Mouse (Mus musculus) adrenal gland, postnatal 25 days (tissue): Measurements from ENCODE around the gene Sfxn5. TPM values are rescaled to one million over a fixed set of nuclear protein-coding genes. Genes with fewer than 3 reads are reported as not detected.

Experiments used
- DNase-seq: peaks from one replicate; pipeline ENCODE4 v3.0.0; 2021; ENCODE audit warnings: mixed read lengths
- long read RNA-seq: library from polyadenylated mRNA; stranded (forward); transcript quantifications from one replicate; pipeline ENCODE4 v2.0.0, GENCODE M21; 2021
- total RNA-seq: library from RNA; stranded (reverse); gene quantifications from 2 replicates; pipeline ENCODE4 v1.2.3, GENCODE M21; 2021

Sfxn5 gene
- total RNA-seq = 19.8 and 23.0 TPM in 2 replicates
- long read RNA-seq, transcript Sfxn5-201 (14 exons, 3,656 nt) = major isoform, 12 of 18 reads
- long read RNA-seq, partial matches to known transcripts = 2 of 18 reads
- long read RNA-seq, other reads (novel, unspliced or antisense) = 3 of 18 reads

DNA sequence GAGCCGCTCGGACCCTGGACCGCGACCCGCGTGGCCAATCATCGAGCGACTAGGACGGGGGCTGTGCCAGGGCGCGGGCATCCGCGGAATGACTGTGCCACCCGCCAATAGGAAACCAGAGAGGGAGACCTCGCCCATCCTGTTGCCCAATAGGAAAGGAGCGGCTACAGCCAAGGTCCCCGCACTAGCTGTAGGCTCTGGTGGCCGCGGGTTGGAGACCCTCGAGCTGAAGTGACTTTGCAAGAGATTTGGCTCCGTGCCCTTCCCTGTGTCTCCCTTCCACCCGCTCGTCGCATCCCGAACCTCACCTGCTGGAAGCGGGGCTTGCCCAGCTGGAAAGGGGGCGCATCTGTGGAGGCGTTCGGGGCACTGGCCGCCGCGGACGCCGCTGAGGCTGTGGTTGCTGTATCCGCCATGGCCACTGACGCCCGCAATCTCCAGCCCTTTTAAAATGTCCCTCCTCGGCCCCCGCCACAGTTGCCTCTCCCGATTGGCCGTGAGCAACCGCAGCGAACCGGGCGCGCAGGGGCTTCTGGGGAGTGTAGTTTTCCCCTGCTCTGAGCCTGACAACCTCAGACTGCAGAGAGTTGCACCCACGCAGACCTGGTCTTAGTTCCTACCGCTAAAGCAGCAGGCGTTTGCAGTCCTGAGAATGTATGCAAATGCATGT lies at the start of gene Sfxn5:
TSS of gene Sfxn5 (minus strand) at position 423 of the 670 bp plus-strand sequence.
- peak; percentile 96 for DNase-seq

DNA sequence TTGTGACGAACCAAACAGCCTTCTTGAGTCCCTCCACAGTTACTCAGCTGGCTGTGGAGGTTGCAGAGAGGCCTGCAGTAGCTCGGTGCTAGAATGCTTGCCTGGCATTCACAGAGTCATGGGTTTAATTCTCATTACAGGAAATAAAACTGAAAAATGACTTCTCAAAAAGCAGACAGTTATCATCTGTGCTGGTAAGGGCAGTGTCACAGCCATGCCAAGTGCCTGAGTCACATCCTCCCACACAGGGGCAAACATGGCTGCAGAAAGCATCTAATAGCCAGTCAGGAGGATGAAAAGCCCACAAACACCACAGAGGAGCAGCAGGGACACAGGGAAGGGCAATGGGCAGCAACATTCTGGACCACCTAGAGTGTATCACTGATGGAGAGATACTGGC lies 49.6 kb upstream of the Sfxn5 start:
- no peak for DNase-seq

DNA sequence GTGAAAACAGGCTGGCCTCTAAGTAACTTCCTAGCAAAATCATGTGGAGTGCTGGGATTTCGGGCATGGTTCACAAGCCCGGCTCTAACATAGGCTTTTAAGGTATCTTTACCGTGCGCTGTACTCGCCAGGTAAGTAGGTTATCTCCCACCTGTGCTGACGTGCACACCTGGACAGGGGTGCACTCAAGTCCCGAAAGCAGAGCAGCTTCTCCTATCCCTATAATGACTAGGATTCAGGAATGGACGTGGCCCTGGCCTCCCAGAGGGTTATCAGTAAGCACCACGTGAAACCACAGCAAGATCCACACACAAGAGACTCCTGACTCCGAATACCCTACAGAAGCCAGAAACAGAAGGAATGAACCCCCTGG lies 48.4 kb upstream of the Sfxn5 start:
- no peak for DNase-seq

- DNase-seq = no peak
These were observed 47.9 kb upstream of the Sfxn5 start for GRCm38 (mm10) chr6:85380901-85381647.

DNA sequence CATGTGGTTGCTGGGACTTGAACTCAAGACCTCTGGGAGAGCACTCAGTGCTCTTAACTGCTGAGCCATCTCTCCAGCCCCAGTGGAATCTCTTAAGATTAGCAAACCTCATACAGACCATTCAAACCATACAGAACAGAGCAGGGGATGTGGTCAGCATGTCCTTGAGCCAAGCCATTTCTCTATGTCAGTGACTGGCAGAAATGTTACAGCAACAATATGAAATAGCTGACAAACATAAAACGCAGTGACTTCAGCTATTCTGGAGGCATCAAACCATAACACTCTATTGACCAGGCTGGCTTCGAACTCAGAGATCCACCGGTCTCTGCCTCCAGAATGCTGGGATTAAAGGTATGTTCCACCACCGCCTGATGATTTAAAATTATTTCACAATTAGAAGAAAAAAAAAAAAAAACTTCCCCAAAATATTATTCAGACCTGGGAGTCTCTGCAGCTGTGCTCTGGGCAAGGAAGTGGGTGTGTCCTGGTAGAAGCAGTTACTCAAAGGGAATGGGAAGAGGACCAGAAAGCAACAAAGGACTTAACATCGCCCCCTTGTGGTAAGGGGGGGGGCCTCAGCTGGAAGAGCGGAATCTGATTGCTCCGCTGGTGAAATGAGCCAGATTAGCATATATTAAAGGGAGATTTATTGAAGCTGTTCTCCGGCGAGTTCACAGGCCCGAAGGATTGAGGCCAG lies 47.1 kb upstream of the Sfxn5 start:
- peak; percentile 68 for DNase-seq

DNA sequence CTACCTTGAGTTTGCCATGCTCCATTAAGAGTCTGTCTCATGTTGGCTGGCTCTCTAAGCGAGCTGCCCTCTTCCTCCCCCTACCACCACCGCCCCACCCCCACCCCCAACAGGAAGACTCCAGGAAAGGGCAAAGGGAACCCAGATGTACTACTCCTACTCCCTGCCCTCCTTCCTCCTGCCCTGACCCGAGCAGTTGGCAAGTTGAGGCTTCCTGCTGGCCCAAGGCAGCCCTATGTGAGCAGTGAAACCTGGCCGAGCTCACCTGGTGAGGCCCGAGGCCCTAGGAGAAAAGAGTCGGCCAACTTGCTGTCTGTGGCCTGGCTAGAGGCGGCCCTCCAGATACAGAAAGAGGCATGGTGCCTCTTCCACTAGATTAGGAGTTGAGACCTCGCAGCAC lies 45.4 kb upstream of the Sfxn5 start:
- DNase-seq = no peak

GRCm38 (mm10) chr6:85377876-85378275 lies 44.7 kb upstream of the Sfxn5 start:
- DNase-seq = no peak

DNA sequence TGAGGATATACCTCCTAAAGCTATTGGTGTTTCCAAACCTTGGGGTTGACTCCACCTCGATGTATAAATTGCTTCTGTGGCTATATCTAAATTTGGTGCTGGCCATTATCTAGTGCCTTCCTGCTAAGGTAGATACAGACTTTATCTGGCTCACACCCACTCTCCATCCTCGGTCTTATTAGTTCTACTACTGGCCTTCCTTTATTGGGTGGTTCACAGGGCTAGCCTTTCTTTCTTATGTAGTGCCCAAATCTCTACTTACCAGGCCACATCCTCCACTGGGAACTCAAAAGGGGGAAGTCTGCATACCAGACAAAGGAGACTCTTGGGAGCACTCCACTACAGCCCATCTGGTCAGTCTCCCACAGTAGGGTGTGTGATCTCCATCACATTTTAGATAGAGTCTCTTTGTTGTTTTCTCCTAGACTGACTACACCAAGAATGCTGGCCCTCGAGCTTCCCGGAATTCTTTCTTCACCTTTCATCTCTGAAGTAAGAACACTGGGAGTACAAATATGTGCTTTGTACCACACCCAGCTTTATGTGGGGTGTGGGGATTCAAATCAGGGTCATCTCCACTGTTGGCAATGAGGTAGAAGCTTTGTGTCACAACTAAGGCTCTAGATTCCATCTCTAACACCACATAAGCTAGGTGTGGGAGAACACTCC lies 44.0 kb upstream of the Sfxn5 start:
- DNase-seq = no peak

GRCm38 (mm10) chr6:85374734-85375114 lies 41.5 kb upstream of the Sfxn5 start:
- peak; percentile 98 for DNase-seq

DNA sequence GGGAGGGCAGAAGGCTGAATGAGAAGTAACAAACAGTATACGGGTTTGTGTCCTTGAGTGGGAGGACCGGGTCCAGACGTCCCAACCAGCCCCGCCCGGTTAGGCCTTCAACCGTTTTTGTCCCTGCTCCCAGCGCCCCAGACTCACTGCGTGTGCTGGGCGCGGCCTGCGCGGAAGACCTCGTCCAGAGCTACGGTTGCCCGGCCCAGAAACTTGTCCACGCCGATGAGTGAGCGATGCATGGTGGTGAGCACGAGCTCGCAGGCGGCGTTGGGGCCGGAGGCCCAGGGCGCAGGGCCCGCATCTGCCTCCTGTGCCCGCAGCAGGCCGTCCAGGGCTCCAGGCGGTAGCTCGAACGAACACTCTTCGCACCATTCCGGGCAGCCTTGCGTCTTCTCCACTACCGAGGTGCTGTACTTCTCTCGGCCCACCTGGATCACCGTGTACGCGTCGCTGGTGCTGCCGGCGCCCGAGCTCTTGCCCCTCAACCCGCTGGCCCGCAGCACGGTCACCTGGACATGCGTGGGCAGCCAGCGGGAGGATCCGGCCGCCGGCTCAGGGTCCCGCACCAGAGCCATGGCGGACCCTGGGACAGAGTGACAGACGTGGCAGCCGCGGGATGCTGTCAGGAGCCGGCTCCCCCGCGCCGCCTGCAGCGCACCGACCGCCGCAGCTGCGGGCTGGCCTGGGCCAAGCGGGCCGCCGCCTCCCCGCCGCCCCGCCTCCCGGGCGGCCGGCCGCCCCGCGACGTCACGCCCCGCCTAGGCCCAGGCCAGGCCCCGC lies 40.9 kb upstream of the Sfxn5 start, which contains the start of gene Rab11fip5:
TSS of gene Rab11fip5 (minus strand) at position 684 of the 783 bp plus-strand sequence.
- DNase-seq = peak; percentile 50

- no peak for DNase-seq
These were observed 40.0 kb upstream of the Sfxn5 start for GRCm38 (mm10) chr6:85373066-85373860.

DNA sequence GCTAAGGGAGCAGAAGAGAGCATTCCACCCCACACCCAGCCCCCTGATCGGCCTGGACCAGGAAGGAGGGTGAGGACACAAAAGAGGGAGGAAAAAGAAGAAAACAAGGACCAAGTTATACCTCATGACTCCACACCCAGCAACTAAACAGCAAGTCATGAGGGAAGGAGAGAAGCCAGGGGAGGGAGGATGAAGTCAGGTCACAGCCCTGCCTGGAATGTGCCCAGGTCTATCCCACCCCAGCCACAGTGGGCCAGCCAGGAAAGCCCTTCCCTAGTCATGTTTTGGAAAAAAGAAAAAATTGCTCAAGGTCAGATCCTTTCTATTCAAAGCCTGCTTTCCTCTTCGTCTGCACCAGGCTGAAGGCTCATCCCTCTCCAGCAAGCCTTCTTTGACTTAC lies 39.3 kb upstream of the Sfxn5 start:
- no peak for DNase-seq

DNA sequence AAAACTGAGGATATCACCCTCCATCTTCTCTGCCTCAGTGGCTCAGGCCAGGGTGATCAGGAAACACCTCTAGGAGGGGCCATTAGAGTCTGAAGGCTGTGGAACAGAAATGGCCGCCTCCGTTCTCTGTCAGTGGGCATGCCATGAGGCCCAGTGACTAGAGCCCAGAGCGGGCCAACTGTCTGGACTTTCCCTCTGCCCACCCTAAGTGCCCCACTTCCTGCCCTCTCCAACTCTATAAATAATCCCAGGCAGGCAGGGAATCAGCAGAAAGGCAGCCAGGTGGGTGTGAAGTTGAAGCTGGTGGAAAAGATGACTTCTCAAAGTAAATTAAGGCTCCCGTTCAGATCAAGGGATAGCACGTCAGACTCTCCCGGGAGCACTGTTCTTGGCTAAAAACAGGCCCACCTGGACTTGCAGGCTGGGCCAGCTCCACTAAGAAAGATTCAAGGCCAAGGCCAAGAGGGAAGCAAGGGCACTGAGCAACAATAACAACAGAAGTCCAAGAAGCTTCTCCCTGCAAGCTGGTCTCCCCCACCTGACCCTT lies 38.7 kb upstream of the Sfxn5 start:
- DNase-seq = no peak

DNA sequence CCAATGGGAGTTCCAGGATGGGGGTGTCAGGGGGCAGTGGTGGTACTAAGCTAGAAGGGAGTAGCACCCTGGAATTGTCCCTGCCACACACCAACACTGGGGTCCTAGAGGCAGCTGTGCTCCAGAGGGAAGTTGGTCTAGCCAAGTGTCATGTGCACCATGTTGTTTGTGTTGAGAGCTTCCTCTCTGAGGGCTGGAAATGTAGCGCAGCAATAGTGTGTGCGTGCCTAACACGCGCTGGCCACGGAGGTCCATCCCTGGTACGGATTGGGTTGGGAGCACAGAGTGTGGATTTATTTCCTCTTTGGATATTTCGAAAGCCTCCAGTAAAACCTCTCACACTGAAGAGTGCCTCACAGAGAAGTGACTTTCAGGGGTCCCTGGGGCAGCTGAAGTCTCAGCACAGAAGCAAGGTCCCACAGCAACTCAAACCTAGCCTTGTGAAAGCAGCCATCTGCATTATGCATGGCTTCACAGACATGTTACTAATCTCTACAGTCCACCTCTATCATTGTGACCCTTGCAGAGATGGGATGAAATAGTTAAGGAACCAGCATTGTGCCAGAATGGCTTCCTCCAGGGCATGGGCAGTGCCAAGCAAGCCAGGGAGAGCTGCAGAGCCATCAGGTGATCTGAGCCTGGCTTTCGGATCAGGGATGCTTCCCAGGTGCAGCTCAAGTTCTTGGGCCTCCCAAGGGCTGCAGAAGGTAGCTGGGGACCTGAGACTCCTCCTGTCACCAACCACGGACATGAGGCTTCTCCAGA lies 37.6 kb upstream of the Sfxn5 start:
- no peak for DNase-seq

GRCm38 (mm10) chr6:85370041-85370440 lies 36.8 kb upstream of the Sfxn5 start:
- no peak for DNase-seq

- DNase-seq = peak; percentile 59
These were observed 36.1 kb upstream of the Sfxn5 start for GRCm38 (mm10) chr6:85369181-85369860.

DNA sequence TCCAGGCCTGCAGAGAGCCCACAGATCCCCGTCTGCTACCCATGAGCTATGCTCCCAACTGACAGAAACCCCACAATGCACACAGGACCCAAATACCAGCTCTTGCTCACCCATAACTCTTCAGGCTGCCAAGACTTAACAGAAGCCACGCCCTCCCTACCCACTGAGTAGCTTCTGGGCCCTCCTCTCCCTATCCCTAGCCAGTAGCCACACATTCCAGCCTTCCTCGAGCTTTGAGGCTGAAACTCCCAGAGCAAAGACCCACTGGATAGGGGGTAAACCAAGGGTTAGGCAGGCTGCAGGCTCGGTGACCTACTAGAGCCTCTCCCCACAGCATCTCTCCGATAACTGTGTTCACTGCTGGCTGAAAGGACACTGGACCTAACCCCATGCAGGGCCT lies 35.5 kb upstream of the Sfxn5 start:
- no peak for DNase-seq

DNA sequence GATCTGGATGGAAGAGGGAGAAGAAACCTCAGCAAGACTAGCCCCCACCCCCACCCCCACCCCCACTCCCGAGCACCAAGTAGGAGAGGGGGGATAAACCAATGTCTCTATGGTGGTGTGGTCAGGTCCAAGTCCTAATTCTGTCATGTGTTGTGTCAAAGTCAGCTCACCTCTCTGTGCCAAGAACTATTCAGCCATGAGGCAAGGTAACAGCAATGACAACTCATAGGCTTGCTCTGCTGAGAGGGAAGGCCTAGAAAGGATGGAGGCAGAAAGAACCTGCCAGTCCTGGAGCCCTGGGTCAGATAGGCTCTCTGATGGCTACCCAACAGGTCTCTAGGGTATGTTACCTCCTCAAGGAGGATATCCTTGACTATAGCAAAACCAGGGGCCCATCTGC lies 34.9 kb upstream of the Sfxn5 start:
- DNase-seq = no peak

GRCm38 (mm10) chr6:85366387-85366786 lies 33.2 kb upstream of the Sfxn5 start:
- DNase-seq = peak; percentile 61
